Mouse (Mus musculus): ENCODE results near the gene Rnf130. TPM values are rescaled to one million over a fixed set of nuclear protein-coding genes. Genes with fewer than 3 reads are reported as not detected.

The Rnf130 gene
- total RNA-seq, 4 experiments from 2014 or later: 75.8 to 95.8 (median 84.2) TPM

- DNase-seq (ENCODE audit: low spot score in 2 of 2): no peak
Measured at GRCm38 (mm10) chr11:50132265-50132664, 107.1 kb downstream of the Rnf130 start.

GRCm38 (mm10) chr11:50134136-50134859, 109.2 kb downstream of the Rnf130 start:
- no peak for DNase-seq (ENCODE audit: low spot score in 2 of 2)

- no peak for DNase-seq (ENCODE audit: low spot score in 2 of 2)
Measured at GRCm38 (mm10) chr11:50138206-50138822, 113.2 kb downstream of the Rnf130 start.

- no peak for DNase-seq (ENCODE audit: low spot score in 2 of 2)
Measured at GRCm38 (mm10) chr11:50139571-50139970, 114.4 kb downstream of the Rnf130 start.

- DNase-seq (ENCODE audit: low spot score in 2 of 2): no peak
Measured at GRCm38 (mm10) chr11:50145529-50145928, 120.4 kb downstream of the Rnf130 start.

GRCm38 (mm10) chr11:50146121-50146520, 121.0 kb downstream of the Rnf130 start:
- no peak for DNase-seq (ENCODE audit: low spot score in 2 of 2)

GRCm38 (mm10) chr11:50147267-50147957, 122.3 kb downstream of the Rnf130 start:
- DNase-seq (ENCODE audit: low spot score in 2 of 2): no peak

- no peak for DNase-seq (ENCODE audit: low spot score in 2 of 2)
Measured at GRCm38 (mm10) chr11:50147958-50148476, 122.9 kb downstream of the Rnf130 start.

GRCm38 (mm10) chr11:50149200-50149599, 124.1 kb downstream of the Rnf130 start:
- no peak for DNase-seq (ENCODE audit: low spot score in 2 of 2)

- DNase-seq (ENCODE audit: low spot score in 2 of 2): no peak
Measured at GRCm38 (mm10) chr11:50149603-50150150, 124.5 kb downstream of the Rnf130 start.

GRCm38 (mm10) chr11:50151374-50151773, 126.2 kb downstream of the Rnf130 start:
- no peak for DNase-seq (ENCODE audit: low spot score in 2 of 2)

GRCm38 (mm10) chr11:50154166-50154565, 129.0 kb downstream of the Rnf130 start:
- no peak for DNase-seq (ENCODE audit: low spot score in 2 of 2)

Small RNA genes within 50 kb of the gene (microRNA-seq; reads per million reads assigned to microRNA genes)
- 43.1 to 247 reads per million in 2 experiments for gene Mir340

Other genes with a start within 250 kb of the Rnf130 start
- gene Gfpt2, start 231.2 kb upstream of the Rnf130 start, total RNA-seq (2022): 1 to 10 TPM; 4.2 to 8.5 (median 6.7) TPM
- 100 to 1,000 TPM; 143 to 179 (median 165) TPM for gene Mapk9, start 178.6 kb upstream of the Rnf130 start, total RNA-seq (2022)
- 1 to 10 TPM; 2.4 to 3.6 (median 2.9) TPM for gene Rasgef1c, start 123.5 kb upstream of the Rnf130 start, total RNA-seq (2022)
- gene Tbc1d9b, start 106.0 kb downstream of the Rnf130 start, total RNA-seq (2022): 100 to 1,000 TPM; 115 to 122 (median 118) TPM
- 10 to 100 TPM; 14.0 to 16.9 (median 15.4) TPM for gene Mrnip, start 149.1 kb downstream of the Rnf130 start, total RNA-seq (2022)
- 100 to 1,000 TPM; 473 to 497 (median 477) TPM for gene Sqstm1, start 185.5 kb downstream of the Rnf130 start, total RNA-seq (2022)
- 10 to 100 TPM; 73.7 to 78.1 (median 76.2) TPM for gene Mgat4b, start 185.5 kb downstream of the Rnf130 start, total RNA-seq (2022)
- 10 to 100 TPM in 2 of 4 experiments, 1 to 10 TPM in 2; 6.2 to 23.4 (median 10.7) TPM for gene Ltc4s, start 213.3 kb downstream of the Rnf130 start, total RNA-seq (2022)

Data from layer of hippocampus, adult 8-10 months (tissue).